Mouse (Mus musculus): ENCODE measurements at regions not wholly inside any gene's neighbourhood (a gene's known extent, or its start where the extent isn't known, plus 50 kb on each side); places are given as distances from the start of the nearest gene placed in this dataset.
A peak's percentile ranks its signal among the peaks of the same experiment; 100 is the strongest.

GRCm38 (mm10) chr12:58901931-58902330 lies 109.9 kb downstream of the Sec23a start:
- no peak overlapping the region for H3K4me3 ChIP-seq (ENCODE audit: low read length)
- no peaks in the 10 kb centered on the region for H3K36me3 ChIP-seq (ENCODE audit: insufficient read depth, low read length)
- no peak overlapping the region for H3K9ac ChIP-seq (replicated peaks; ENCODE audit: low read length)
- H3K27ac ChIP-seq (ENCODE audit: low read length) = no peak overlapping the region
- ATAC-seq (ENCODE audit: low FRiP score, low TSS enrichment) = no peak
- H3K27me3 ChIP-seq (ENCODE audit: insufficient read depth, low read length) = no peaks in the 10 kb centered on the region
- WGBS = 84% methylated on average over 3 of the region's 3 CpGs
- no peaks in the 10 kb centered on the region for H3K9me3 ChIP-seq (ENCODE audit: low read length)
- H3K4me1 ChIP-seq (ENCODE audit: insufficient read depth, low read length) = no peaks in the 10 kb centered on the region
- H3K4me2 ChIP-seq (replicated peaks; ENCODE audit: low read depth, low read length) = no peak overlapping the region

DNA sequence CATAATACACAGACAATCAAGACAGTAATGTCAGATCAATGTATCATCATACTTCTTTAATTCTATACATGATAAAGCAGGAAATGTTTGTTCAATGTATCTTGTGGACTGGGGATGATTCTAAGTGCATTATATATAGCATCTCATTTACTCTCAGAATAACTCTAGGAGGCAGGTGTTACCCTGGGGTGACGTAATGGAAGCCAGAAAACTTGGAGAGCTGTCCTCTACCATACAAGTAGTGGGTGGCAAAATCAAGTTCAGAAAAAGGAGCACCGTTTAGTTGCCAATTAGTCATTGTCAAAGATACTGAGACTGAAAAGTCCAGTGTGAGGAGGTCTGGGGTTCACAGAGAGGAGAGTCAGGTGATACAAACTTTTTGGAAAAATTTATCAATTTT lies 136.0 kb downstream of the Sec23a start:
- Histone ChIP-seq H3K4me2 (replicated peaks; ENCODE audit: low read depth, low read length) (no peak overlapping the region), H3K4me3 (ENCODE audit: low read length) (no peak overlapping the region), H3K27ac (ENCODE audit: low read length) (no peak overlapping the region), H3K4me1 (ENCODE audit: insufficient read depth, low read length) (no peaks in the 10 kb centered on the region), H3K36me3 (ENCODE audit: insufficient read depth, low read length) (no peaks in the 10 kb centered on the region), H3K9me3 (ENCODE audit: low read length) (no peaks in the 10 kb centered on the region), H3K9ac (replicated peaks; ENCODE audit: low read length) (no peak overlapping the region), H3K27me3 (ENCODE audit: insufficient read depth, low read length) (no peaks in the 10 kb centered on the region)
- ATAC-seq (ENCODE audit: low FRiP score, low TSS enrichment) = no peak
- 78% methylated on average over 2 of the region's 2 CpGs for WGBS

DNA sequence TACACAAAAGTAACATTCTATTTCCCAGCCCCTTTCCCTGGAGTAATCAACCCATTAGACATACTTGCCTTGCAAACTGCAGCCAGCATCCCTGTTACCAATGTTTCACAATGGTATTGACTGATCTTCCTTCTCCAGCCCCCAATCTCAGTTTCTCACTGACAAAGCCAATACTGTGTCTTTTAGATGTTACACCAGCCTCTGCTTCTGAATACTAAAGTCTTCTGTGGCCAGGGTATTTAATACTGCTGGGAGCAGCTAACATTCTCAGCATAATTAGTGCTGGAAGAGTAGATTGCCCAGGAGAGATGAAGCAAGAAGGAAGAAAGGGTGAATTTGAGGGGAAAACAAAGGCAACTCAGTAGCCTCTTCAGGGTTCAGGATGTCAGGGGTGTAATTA lies 139.4 kb downstream of the Sec23a start:
- H3K9ac ChIP-seq (replicated peaks; ENCODE audit: low read length) = no peak overlapping the region
- H3K36me3 ChIP-seq (ENCODE audit: insufficient read depth, low read length) = no peaks in the 10 kb centered on the region
- no peaks in the 10 kb centered on the region for H3K27me3 ChIP-seq (ENCODE audit: insufficient read depth, low read length)
- H3K4me3 ChIP-seq (ENCODE audit: low read length) = no peak overlapping the region
- H3K27ac ChIP-seq (ENCODE audit: low read length) = no peak overlapping the region
- no peaks in the 10 kb centered on the region for H3K9me3 ChIP-seq (ENCODE audit: low read length)
- H3K4me2 ChIP-seq (replicated peaks; ENCODE audit: low read depth, low read length) = no peak overlapping the region
- no peaks in the 10 kb centered on the region for H3K4me1 ChIP-seq (ENCODE audit: insufficient read depth, low read length)
- ATAC-seq (ENCODE audit: low FRiP score, low TSS enrichment) = no peak

GRCm38 (mm10) chr12:58856498-58856897 lies 155.3 kb downstream of the Sec23a start:
- ATAC-seq (ENCODE audit: low FRiP score, low TSS enrichment) = no peak

GRCm38 (mm10) chr12:58851677-58852385 lies 160.0 kb downstream of the Sec23a start:
- Histone ChIP-seq H3K27me3 (ENCODE audit: insufficient read depth, low read length) (no peaks in the 10 kb centered on the region), H3K36me3 (ENCODE audit: insufficient read depth, low read length) (no peaks in the 10 kb centered on the region), H3K4me1 (ENCODE audit: insufficient read depth, low read length) (no peaks in the 10 kb centered on the region), H3K4me2 (replicated peaks; ENCODE audit: low read depth, low read length) (no peak overlapping the region), H3K9me3 (ENCODE audit: low read length) (no peaks in the 10 kb centered on the region), H3K9ac (replicated peaks; ENCODE audit: low read length) (no peak overlapping the region), H3K27ac (ENCODE audit: low read length) (no peak overlapping the region), H3K4me3 (ENCODE audit: low read length) (no peak overlapping the region)
- WGBS = 81% methylated on average over 6 of the region's 6 CpGs
- ATAC-seq (ENCODE audit: low FRiP score, low TSS enrichment) = no peak

More at GRCm38 (mm10) chr12:58856498-58856897, 155.3 kb downstream of the Sec23a start:
- Histone ChIP-seq H3K4me1 (ENCODE audit: insufficient read depth, low read length) (no peaks in the 10 kb centered on the region), H3K36me3 (ENCODE audit: insufficient read depth, low read length) (no peaks in the 10 kb centered on the region), H3K4me2 (replicated peaks; ENCODE audit: low read depth, low read length) (no peak overlapping the region), H3K9ac (replicated peaks; ENCODE audit: low read length) (no peak overlapping the region), H3K27me3 (ENCODE audit: insufficient read depth, low read length) (no peaks in the 10 kb centered on the region), H3K4me3 (ENCODE audit: low read length) (no peak overlapping the region), H3K9me3 (ENCODE audit: low read length) (no peaks in the 10 kb centered on the region), H3K27ac (ENCODE audit: low read length) (no peak overlapping the region)
- WGBS = 71% methylated on average over 2 of the region's 2 CpGs

DNA sequence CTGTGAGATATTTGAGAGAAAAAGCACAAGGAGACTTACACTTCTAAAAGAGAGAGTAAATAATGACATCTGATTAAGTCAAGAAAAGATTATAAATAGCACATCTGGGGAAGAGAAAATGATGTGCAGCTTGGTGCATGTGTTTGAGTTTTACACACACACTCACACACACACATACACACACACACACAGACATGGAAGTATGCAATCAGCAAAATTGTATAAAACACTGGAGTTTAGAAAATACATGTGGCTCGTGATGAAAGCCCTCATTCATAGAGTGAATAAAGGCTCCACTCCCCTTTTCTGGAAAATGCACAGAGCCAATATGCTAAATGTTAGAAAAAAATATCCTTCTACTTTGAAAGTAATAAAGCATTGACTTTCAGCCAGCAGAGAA lies 182.2 kb downstream of the Sec23a start:
- 73% methylated on average over 1 of the region's 1 CpGs for WGBS
- no peak overlapping the region for H3K9ac ChIP-seq (replicated peaks; ENCODE audit: low read length)
- no peak overlapping the region for H3K27ac ChIP-seq (ENCODE audit: low read length)
- no peak overlapping the region for H3K4me2 ChIP-seq (replicated peaks; ENCODE audit: low read depth, low read length)
- no peak for ATAC-seq (ENCODE audit: low FRiP score, low TSS enrichment)
- H3K36me3 ChIP-seq (ENCODE audit: insufficient read depth, low read length) = no peaks in the 10 kb centered on the region
- no peaks in the 10 kb centered on the region for H3K9me3 ChIP-seq (ENCODE audit: low read length)
- no peaks in the 10 kb centered on the region for H3K4me1 ChIP-seq (ENCODE audit: insufficient read depth, low read length)
- H3K27me3 ChIP-seq (ENCODE audit: insufficient read depth, low read length) = no peaks in the 10 kb centered on the region
- no peak overlapping the region for H3K4me3 ChIP-seq (ENCODE audit: low read length)

- no peak overlapping the region for H3K27ac ChIP-seq (ENCODE audit: low read length)
- no peaks in the 10 kb centered on the region for H3K27me3 ChIP-seq (ENCODE audit: insufficient read depth, low read length)
- no peak for ATAC-seq (ENCODE audit: low FRiP score, low TSS enrichment)
- H3K4me3 ChIP-seq (ENCODE audit: low read length) = no peak overlapping the region
- H3K36me3 ChIP-seq (ENCODE audit: insufficient read depth, low read length) = no peaks in the 10 kb centered on the region
- H3K4me2 ChIP-seq (replicated peaks; ENCODE audit: low read depth, low read length) = no peak overlapping the region
- no peaks in the 10 kb centered on the region for H3K4me1 ChIP-seq (ENCODE audit: insufficient read depth, low read length)
- no peak overlapping the region for H3K9ac ChIP-seq (replicated peaks; ENCODE audit: low read length)
- no peaks in the 10 kb centered on the region for H3K9me3 ChIP-seq (ENCODE audit: low read length)
Observed at GRCm38 (mm10) chr12:58827864-58828263, 184.0 kb downstream of the Sec23a start.

GRCm38 (mm10) chr12:58825139-58825921 lies 186.5 kb downstream of the Sec23a start:
- Histone ChIP-seq H3K27me3 (ENCODE audit: insufficient read depth, low read length) (no peaks in the 10 kb centered on the region), H3K9me3 (ENCODE audit: low read length) (no peaks in the 10 kb centered on the region), H3K4me3 (ENCODE audit: low read length) (no peak overlapping the region), H3K9ac (replicated peaks; ENCODE audit: low read length) (no peak overlapping the region), H3K27ac (ENCODE audit: low read length) (no peak overlapping the region), H3K4me2 (replicated peaks; ENCODE audit: low read depth, low read length) (no peak overlapping the region), H3K36me3 (ENCODE audit: insufficient read depth, low read length) (no peaks in the 10 kb centered on the region), H3K4me1 (ENCODE audit: insufficient read depth, low read length) (no peaks in the 10 kb centered on the region)
- WGBS = 85% methylated on average over 7 of the region's 7 CpGs
- no peak for ATAC-seq (ENCODE audit: low FRiP score, low TSS enrichment)

- Histone ChIP-seq H3K27ac (ENCODE audit: low read length) (no peak overlapping the region), H3K4me1 (ENCODE audit: insufficient read depth, low read length) (no peaks in the 10 kb centered on the region), H3K27me3 (ENCODE audit: insufficient read depth, low read length) (no peaks in the 10 kb centered on the region), H3K36me3 (ENCODE audit: insufficient read depth, low read length) (no peaks in the 10 kb centered on the region), H3K4me3 (ENCODE audit: low read length) (no peak overlapping the region), H3K4me2 (replicated peaks; ENCODE audit: low read depth, low read length) (no peak overlapping the region), H3K9ac (replicated peaks; ENCODE audit: low read length) (no peak overlapping the region), H3K9me3 (ENCODE audit: low read length) (no peaks in the 10 kb centered on the region)
- ATAC-seq (ENCODE audit: low FRiP score, low TSS enrichment) = no peak
- 74% methylated on average over 3 of the region's 3 CpGs for WGBS
Observed at GRCm38 (mm10) chr12:58822971-58823370, 188.8 kb downstream of the Sec23a start.

DNA sequence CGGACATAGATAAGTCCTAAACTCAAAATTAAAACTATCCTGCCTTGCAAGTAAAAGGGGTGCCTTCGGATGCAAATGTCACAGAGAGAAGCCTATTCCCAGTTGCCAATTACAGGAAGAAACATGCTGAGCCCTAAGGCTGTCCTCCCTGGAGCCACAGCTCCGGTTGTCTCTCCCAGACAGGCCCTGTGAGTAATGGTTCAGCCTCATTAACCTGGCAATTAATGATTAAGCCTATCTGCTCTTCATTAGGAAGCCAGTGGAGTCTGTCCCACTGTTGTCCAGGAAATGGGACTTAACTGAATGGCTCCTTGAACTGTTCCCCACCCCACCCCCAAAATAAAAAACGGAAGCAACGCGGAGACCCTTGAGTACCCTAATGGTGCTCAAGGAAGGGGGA lies 207.7 kb downstream of the Sec23a start:
- WGBS = 27% methylated on average over 6 of the region's 6 CpGs

More for the DNA sequence above, 207.7 kb downstream of the Sec23a start:
- no peaks in the 10 kb centered on the region; the same call in 1 of the 2 replicates for H3K9me3 ChIP-seq (ENCODE audit: low read length)
- H3K36me3 ChIP-seq (ENCODE audit: insufficient read depth, low read length) = no peaks in the 10 kb centered on the region
- H3K4me2 ChIP-seq (replicated peaks; ENCODE audit: low read depth, low read length) = no peak overlapping the region; the same call in 1 of the 2 replicates
- no peak overlapping the region for H3K4me3 ChIP-seq (ENCODE audit: low read length)
- 0 out of 2 replicates have a peak, but pooled peaks cover 5% of the 10 kb centered on the region for H3K4me1 ChIP-seq (ENCODE audit: insufficient read depth, low read length)
- no peaks in the 10 kb centered on the region; the same call in 1 of the 2 replicates for H3K27me3 ChIP-seq (ENCODE audit: insufficient read depth, low read length)
- H3K27ac ChIP-seq (ENCODE audit: low read length) = no peak overlapping the region
- no peak overlapping the region for H3K9ac ChIP-seq (replicated peaks; ENCODE audit: low read length)
- ATAC-seq (ENCODE audit: low FRiP score, low TSS enrichment) = peak; percentile 99
